Mouse (Mus musculus): ENCODE measurements at regions not wholly inside any gene's neighbourhood (a gene's known extent, or its start where the extent isn't known, plus 50 kb on each side); places are given as distances from the start of the nearest gene placed in this dataset.

DNA sequence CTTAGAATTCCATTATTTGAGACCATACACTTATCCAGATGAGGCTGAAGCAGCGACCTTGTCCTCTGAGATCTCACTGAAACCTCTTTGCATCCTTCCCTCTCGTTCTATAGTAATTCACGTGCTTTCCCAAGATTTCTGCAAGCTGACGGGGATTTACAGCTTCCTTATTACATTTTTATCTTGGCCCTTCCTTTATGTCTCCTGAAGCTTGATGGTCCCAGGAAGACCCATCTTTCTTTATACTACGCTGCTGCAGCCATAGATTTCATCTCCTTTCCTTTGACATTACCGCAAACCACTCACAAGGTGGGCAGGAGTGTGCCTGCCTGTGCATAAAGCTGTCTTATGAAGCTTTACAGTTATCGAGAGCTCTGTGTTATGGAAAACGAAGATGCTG is 63.3 kb upstream of the Rbms3 start:
- TF ChIP-seq POLR2A (IDR thresholded peaks at IDR 0.05; ENCODE audit: low read depth, low read length), result no peak
- no peak for TF ChIP-seq CTCF (IDR thresholded peaks at IDR 0.05; ENCODE audit: borderline replicate concordance, insufficient read depth, low read length)

Measured in embryonic fibroblast, embryonic 13.5 days (primary cell).